Mouse (Mus musculus) erythroid progenitor cell, adult 5-6 weeks (primary cell): ENCODE data around the gene Gatad2a. TPM values are rescaled to one million over a fixed set of nuclear protein-coding genes. Genes with fewer than 3 reads are reported as not detected.
"Not testable (repeated sequence)": the region's sequence is repeated elsewhere in the genome, so short reads cannot be mapped to it uniquely, and the experiment has no call there.

Experiments
- ATAC-seq: replicated peaks from 2 replicates; pipeline ENCODE4 v1.8.0; 2016; ENCODE audit warnings: moderate number of reproducible peaks, mild to moderate bottlenecking, moderate TSS enrichment, inconsistent platforms; ENCODE audit not compliant: poor library complexity, low FRiP score, severe bottlenecking
- total RNA-seq, 2 experiments: library from RNA; stranded (forward) in 1 of 2; stranded (reverse) in 1 of 2; fragments of 150-400 nt in 1 of 2; fragments of 186-747, 209-891 nt in 1 of 2; gene quantifications; 2 replicates each; pipeline versions ENCODE4 v1.2.3 to v1.2.4; 2015 to 2017; ENCODE audit warnings: low replicate concordance in 2 of 2

Gatad2a gene
- total RNA-seq (2015; ENCODE audit: low replicate concordance) (42.8 and 46.9 TPM in 2 replicates), total RNA-seq (2017; ENCODE audit: low replicate concordance) (47.5 and 48.0 TPM in 2 replicates)

DNA sequence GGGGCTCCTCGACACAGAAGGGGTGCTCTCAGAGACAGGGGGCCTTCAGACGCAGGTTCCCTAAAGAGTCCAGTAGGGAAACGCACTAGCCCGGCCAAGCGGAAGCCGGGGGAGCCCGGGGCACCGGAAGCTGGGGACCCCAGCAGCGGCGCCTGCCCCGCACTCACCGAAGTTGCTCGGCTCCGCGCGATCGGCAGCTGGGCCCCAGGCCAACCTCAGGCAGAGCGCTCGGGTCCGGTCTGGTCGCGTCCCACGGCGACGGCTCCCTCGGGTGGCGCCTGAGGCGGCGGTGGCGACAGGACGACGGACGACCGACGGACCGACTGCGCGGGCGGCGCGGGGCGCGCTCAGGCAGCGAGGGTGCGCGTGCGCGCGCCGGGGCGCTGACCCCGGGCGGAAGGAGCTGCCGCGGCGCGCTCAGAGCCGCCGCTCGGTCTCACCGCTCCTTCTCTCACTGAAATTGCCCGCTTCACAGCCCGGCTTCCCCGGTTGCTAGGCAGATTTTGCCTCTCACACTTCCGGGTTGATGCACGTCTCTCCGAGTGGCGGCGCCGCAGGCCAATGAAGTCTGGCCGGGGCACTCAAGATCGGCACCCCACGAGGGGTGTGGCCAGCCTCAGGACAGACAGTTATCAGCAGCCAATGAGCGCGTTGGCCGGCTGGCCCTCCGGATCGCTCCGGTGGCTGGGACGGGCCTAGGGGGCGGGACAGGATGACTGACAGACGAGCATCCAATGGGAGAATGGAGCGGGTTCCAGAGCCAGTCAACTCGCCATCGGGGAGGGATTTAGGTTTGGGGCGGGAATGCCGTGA is at the start of gene Gatad2a:
Gene Gatad2a (minus strand): TSS at position 609 of the 813 bp plus-strand sequence.
- ATAC-seq = peak; percentile 91

- no peak for ATAC-seq
These were observed 47.8 kb upstream of the Gatad2a start for GRCm38 (mm10) chr8:70043996-70044395.

DNA sequence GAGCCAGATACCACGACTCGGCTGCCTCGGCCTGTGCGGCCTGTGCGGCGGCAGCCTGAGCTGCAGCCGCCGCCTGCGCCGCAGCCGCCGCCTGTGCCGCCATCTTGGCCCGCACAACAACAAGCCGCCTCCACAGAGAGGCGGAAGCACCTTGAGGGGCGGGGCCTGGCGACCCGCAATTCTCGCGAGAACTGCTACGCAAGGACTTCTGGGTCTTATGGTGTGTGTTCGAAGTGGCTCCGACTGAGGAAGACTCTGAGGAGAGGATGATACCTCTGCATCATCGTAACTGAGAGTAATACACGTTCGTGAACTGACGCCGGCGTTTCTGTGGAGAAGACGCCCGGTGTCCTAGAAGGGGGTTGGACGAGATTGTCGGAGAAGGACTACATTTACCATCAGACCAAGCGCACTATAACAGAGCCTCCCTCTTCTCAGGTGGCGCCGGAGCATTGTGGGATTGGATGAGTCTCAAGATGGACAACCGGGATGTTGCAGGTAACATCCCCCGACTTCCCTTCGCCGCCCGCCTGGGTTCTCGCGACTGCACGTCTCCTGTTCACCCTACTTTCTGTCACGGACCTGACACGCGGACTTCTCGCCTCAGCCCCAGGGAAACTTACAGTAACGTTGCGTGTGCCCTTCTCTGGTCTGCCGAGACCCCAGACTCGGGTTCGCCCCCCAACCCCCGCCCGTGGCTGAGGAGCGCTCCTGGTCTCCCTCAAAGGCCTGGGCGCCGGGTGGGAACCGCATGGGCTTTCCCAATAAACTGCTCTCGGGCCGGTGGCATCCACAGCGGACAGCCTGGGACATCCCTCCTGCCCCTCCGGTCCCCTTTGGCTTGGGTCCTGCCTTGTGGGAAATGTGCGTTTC is 46.6 kb upstream of the Gatad2a start, which contains the start of the genes Mau2 and Sugp1:
Gene Mau2 (minus strand): TSS at position 152 of the 873 bp plus-strand sequence.
Gene Sugp1 (plus strand): TSS at position 231 of the 873 bp plus-strand sequence.
- peak; percentile 92 for ATAC-seq

DNA sequence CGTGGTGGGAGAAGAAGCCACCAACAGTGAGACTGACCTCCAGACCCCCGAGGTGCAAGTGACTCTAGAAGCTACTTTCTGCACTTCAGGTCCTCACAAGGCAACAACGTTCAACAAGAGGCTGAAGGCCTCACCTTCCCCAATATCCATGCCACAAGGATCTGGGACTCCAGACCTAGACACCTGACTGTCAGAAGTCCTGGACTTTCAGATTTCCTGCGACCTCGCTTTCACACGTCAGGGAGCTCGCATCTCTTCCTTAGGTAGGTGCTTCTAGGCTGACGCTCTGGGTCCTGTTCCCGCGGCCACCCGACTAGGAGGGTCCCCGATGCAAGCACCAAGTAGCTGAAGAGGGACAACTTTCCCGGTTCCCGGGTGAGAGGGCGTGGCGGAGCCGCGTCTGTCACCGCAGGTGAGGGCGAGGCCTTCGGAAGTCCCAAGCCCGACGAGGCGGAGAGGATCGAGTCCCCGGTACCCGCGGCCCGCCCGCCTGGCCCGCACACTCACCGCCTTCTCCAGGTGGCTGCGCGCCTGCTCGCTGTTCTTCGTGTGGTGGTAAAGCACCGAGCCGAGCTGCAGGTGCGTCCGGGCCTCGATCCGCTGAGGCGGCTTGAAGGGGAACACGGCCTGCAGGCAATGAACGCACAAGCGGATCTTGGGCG is 45.8 kb upstream of the Gatad2a start:
- ATAC-seq = peak; percentile 49

DNA sequence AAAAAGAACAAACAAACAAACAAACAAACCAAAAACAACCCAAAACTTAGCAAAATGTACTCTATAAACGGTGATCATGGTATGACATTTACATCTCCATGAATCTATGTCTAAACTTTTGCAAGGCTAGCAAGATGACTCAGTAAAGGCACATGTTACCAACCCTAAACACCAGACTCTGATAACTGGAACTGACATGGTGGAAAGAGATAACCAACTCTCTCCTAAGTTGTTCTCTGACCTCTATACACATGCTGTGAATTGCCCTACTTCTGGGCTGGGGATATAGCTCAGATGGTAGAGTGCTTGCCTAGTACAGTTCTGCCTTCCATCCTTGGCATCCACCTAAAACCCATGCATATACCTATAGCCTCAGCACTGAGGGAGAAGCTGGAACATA is 41.8 kb upstream of the Gatad2a start:
- 0 out of 2 replicates have a peak, but pooled peaks have one; percentile 17 for ATAC-seq

DNA sequence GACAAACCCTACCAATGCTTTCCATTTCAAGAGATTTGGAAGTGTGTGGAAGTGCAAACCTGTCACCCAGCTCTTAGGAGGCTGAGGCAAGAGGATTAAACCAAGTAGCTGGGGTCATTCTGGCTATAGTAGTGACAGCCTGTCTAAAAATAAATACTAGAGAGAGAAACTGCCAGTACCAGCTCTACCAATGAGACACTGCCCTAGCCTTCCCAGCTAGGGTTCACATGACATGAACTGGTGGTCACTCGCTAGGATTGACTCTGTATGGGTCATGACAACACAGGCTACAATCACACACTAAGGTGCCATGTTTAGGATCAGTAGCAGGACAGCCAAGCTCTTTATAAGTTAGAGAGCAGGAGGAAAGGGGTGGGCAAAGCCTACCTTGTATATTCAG is 34.1 kb upstream of the Gatad2a start:
- ATAC-seq = no peak

DNA sequence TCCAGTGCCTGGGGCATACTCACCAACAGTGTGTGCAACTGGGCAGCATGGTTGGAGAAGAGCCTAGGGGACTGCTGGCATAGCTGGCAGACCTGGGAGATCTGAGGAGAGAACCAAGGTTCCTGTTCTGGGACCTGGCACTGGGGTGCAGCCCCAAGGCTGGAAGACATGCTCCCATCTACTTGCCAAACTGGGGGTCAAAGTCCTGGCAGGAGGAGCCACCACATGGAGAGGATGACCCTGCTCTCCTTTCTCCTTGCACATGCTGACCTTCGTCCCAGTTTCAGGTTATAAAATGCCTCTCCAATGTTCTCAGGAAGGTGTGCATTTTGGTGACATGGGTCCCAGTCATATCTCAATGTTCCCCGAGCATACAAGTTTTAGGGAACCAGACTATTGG is 30.0 kb upstream of the Gatad2a start:
- no peak for ATAC-seq

- ATAC-seq = no peak
These were observed 27.4 kb upstream of the Gatad2a start for GRCm38 (mm10) chr8:70023596-70023995.

- no peak for ATAC-seq
These were observed 18.8 kb upstream of the Gatad2a start for GRCm38 (mm10) chr8:70015017-70015416.

GRCm38 (mm10) chr8:70012763-70013162 is 16.6 kb upstream of the Gatad2a start:
- no peak for ATAC-seq

DNA sequence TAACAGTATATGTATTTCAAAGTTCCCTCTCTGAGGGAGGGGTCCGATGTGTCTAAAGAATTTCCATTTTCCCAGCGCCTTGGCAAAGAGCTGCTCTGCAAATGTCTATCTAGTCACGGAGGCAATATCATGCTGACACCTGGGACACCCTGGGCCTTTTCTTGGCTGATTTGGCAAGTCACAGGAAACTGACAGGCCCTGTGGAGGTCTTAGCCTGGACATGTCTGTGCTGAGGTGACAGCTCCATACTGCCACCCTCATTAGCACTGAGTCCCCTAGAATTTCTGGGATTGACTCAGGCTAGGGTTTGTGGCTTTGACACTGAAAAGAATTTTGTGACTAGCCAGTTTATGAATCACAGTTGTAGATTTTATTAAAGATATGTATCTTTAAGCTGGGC is 16.2 kb upstream of the Gatad2a start:
- no peak for ATAC-seq

DNA sequence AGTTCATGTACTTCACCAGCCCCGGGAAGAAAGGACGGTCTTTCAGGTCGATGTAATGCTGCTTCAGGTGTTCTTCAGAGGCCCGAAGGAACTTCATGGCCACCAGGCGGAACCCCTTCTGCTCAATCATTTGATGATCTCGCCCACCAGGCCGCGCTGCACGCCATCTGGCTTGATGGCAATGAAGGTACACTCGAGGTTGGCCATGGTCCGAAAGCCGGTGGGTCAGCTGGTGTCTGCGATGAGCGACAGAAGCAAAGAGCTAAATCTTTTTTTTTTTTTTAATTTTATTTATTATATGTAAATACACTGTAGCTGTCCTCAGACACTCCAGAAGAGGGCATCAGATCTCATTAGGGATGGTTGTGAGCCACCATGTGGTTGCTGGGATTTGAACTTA is 14.6 kb upstream of the Gatad2a start:
- ATAC-seq = not testable (repeated sequence)

DNA sequence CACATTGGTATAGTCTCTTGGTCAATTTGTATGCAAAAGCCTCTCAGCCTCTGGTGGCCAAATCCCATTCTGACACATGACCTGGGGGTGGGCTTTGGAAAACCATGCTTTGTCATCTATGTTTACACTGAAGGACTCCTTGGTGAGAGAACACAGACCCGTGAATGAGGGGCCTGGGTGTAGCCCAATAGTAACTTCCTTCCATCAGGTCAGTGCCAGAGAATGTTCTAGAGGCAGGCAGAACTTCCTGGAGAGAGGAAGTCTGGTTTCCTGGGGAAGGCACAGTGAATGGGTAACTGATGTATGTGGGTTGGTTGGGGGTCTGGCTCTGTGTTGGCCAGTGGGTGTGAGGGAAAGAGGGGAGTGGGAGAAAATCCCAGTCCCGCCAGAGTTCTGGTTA is 9.0 kb upstream of the Gatad2a start:
- no peak for ATAC-seq

GRCm38 (mm10) chr8:70004345-70004744 is 8.2 kb upstream of the Gatad2a start:
- no peak for ATAC-seq

DNA sequence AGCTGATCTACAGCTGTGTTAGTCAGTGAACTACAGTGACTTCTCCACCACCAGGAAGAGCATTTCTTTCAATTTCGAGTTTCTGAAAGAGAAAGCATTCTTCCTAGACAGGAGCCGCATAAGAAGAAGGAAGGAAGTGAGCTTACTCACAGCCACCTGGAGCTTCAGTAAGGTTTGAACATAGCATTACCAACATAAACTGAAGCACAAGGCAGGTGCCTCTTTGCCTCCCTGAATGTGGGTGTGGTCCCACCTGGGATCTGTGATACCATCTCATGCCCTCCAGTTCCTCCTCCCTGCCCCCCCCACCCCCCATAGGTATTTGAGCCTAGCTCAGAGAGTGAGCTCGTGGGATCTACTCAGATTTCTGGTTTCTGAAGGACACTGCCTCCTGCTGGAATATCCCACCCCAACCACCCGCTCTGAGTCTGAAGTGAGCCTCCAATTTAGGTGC is 7.0 kb upstream of the Gatad2a start:
- ATAC-seq = no peak

- not testable (repeated sequence) for ATAC-seq
These were observed 5.7 kb upstream of the Gatad2a start for GRCm38 (mm10) chr8:70001892-70002191.

- peak; percentile 78 for ATAC-seq
These were observed 5.2 kb upstream of the Gatad2a start for GRCm38 (mm10) chr8:70001176-70001891.

DNA sequence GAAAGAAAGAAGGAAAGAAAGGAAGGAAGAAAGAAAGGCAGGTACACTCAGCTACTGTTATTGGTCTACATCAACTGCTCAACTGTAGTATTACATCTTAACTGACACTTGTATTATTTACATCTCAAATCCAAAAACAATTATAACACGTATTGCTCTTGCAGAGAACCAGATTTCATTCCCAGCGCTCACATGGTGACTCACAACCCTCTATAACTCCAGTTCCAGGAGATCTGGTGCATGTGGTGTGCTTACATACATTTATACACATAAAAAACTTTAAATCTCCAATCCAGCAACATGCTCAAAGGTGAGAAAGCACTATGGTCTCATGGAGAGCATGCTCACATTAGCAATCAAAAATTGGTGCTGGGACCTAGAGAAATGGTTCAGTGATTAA is 4.0 kb upstream of the Gatad2a start:
- ATAC-seq = no peak

GRCm38 (mm10) chr8:69999236-69999635 is 3.1 kb upstream of the Gatad2a start:
- ATAC-seq = no peak
